Mouse (Mus musculus) thymus, adult 2 months (tissue): ENCODE measurements around the gene Oxsm.

Experiments used
- CTCF ChIP-seq: fragments of 200-500 bp; IDR thresholded peaks from 2 replicates; pipeline ENCODE4 v1.5.1; 2012; ENCODE audit warnings: mild to moderate bottlenecking, control low read depth, low read length, moderate library complexity, borderline replicate concordance; ENCODE audit not compliant: control insufficient read depth, poor library complexity, insufficient read depth; ENCODE audit errors: extremely low read depth
- POLR2A ChIP-seq: fragments of 200-500 bp; IDR thresholded peaks from 2 replicates; pipeline ENCODE4 v1.6.1; 2012; ENCODE audit warnings: mild to moderate bottlenecking, low read length, control low read depth, moderate library complexity; ENCODE audit not compliant: control insufficient read depth, poor library complexity, insufficient read depth; ENCODE audit errors: extremely low read depth

- TF ChIP-seq CTCF (no peak), POLR2A (no peak)
Observed at GRCm38 (mm10) chr14:16245127-16245526, 4.5 kb downstream of the Oxsm start.
